Mouse (Mus musculus): ENCODE measurements around the gene Siah3. TPM values are rescaled to one million over a fixed set of nuclear protein-coding genes. Genes with fewer than 3 reads are reported as not detected.
"Not testable (repeated sequence)": the region's sequence is repeated elsewhere in the genome, so short reads cannot be mapped to it uniquely, and the experiment has no call there.

Siah3 gene
- total RNA-seq (2021), result not detected
- long read RNA-seq, experiment 1, result 0 reads
- long read RNA-seq, experiment 2, result 0 reads

DNA sequence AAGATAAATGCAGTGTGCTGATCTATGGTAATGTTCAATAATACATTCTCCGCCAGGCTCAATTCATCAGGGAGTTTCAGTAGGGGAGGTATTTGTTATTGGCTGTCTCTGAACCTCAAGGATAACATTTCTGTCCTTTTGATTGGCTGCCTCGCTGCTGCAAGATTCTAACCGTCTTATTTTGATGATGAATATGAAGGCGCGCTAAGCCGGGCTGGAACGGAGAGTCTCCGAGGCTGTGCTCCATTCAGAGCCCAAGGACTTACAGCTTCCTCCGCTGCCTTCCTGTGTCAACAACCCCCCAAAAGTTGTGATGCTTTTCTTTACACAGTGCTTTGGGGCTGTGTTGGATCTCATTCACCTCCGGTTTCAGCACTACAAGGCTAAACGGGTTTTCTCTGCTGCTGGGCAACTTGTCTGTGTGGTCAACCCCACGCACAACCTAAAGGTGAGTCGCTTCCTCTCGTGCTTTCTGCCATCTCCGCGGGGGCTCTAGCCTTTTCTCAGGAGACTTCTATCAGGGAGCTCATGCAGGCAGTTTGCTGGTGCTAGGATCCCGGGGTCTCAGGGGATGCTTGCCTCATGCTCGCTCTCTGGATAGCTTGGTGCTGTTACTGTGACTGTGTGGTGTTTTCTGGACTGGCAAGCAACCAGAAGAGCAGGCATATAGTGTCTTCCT is at the start of gene Siah3:
Siah3 (plus strand) TSS at position 240 of the 679 bp plus-strand sequence.
- no peak for DNase-seq (ENCODE audit: low spot score)

DNA sequence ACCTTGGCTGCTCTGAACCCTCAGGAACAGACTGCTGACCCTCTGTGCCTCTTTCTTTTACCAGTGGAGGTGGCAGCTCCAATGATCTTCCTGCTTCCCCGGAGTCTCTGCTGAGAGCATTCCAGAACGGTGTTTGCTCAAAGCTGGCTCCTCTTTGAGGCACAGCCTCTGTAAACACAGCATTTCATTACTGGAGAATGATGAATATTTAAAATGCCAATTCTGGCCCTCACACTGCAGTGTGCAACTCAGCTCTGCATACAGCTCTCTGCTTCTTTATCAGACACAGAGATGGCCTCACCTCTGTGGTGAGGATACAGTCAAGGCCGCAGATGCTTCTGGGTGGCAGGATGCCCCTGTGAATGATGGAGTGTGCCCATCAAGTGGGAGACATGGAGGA is 46.0 kb upstream of the Siah3 start:
- no peak for DNase-seq (ENCODE audit: low spot score)

- no peak for DNase-seq (ENCODE audit: low spot score)
These were observed 45.4 kb upstream of the Siah3 start for GRCm38 (mm10) chr14:75410392-75410791.

- no peak for DNase-seq (ENCODE audit: low spot score)
These were observed 37.1 kb upstream of the Siah3 start for GRCm38 (mm10) chr14:75418721-75419120.

DNA sequence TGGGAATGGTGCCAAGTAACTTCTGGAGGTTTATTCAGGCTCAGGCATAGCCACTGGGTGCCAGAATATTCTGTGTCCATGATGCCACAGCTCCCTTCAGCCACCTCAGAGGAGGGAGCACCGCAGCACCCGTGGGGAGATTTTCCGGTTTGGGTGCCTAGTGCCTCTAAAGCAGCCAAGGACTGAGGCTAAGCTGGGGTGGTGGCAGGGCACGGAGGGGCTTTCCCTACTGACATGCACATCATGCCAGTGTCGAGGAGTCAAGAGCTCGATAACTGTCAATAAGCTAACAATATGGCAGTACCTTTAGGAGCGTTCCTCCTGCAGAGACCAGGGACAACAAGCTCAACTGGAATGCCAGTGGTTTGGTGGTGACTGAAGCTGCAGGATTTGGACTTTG is 35.9 kb upstream of the Siah3 start:
- DNase-seq (ENCODE audit: low spot score), result no peak

DNA sequence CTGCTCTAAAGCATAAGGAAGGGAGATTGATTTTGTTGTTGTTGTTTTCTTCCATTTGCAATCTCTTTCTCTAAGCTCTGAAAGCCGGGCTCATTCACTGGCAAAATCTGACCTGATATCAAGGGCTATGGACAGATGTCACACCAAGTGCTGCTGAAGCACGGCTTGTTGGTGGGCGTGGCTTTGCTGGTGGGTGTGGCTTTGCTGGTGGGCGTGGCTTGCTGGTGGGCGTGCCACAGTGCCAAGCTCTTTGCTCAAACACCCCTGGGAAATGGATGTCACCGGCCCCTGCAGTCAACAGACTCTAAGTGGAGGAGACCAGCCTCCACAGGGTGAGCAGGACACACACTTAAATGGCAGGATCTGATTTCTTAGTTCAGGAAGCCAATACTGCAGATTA is 35.0 kb upstream of the Siah3 start:
- DNase-seq (ENCODE audit: low spot score), result no peak

DNA sequence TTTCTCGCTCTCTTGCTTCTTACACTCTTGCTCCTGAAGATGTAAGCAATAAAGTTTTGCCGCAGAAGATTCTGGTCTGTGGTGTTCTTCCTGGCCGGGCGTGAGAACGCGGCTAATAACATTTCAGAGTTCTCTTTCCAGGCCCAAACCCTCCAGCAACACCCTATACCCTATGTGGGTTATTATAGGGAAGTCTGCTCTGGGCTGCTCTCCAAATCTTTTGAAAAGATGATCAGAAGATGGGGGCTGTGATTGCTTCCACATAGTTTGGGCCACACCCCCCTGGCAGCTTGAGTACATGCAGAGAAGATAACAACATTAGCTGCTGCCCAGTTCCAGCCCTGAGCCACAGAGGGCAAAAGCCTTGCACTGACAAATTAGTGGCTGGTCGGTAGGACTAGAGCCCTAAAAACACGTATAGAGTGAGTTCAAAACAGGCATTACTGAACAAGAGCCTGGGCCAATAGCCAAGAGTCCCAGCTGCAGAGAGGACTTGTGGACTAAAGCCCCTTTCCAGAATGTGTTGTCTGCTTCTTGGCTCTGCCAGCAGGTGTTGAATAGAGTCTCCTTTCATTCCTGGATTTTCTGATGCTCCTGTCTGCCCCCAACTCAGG is 24.5 kb upstream of the Siah3 start:
- DNase-seq (ENCODE audit: low spot score), result no peak

DNA sequence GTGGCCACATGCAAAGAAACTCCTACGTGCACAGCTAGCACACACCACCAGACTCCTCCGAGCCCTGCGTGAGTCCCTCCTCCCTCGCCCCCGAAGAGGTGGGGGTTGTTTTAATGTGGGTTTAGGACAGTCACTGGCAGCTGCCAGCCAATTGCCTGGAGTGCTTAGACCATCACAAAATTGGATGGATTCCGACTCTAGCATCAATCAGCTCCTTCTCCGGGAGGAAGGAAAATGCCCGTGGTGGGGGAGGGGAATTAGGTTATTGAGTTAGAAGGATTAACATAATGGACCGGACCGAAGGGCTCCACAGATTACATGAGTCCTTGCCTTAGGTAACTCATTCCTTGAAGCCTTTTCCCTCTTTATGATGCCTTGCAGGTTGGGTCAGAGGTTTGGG is 22.9 kb upstream of the Siah3 start:
- DNase-seq (ENCODE audit: low spot score), result no peak

DNA sequence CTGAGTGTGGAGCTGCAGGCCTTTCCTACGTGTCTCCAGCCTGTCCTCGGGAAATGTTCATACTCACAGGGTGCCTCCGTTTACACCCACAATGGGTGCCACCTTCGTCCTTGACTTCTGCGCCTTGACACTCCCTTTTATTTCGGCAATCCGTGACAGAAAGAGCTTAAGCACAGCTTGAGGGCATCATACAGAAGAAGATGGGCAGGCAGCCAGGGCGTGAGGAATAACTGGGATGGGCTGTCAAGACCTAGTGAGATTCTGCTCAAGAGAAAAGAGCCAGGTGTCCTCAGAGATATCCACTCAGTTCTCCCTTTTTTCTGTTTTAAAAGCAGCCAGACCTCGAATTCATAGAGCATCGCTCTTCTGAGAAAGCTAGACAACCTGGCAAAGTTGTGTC is 21.2 kb upstream of the Siah3 start:
- DNase-seq (ENCODE audit: low spot score), result no peak

GRCm38 (mm10) chr14:75444486-75445105 is 11.2 kb upstream of the Siah3 start:
- no peak for DNase-seq (ENCODE audit: low spot score)

DNA sequence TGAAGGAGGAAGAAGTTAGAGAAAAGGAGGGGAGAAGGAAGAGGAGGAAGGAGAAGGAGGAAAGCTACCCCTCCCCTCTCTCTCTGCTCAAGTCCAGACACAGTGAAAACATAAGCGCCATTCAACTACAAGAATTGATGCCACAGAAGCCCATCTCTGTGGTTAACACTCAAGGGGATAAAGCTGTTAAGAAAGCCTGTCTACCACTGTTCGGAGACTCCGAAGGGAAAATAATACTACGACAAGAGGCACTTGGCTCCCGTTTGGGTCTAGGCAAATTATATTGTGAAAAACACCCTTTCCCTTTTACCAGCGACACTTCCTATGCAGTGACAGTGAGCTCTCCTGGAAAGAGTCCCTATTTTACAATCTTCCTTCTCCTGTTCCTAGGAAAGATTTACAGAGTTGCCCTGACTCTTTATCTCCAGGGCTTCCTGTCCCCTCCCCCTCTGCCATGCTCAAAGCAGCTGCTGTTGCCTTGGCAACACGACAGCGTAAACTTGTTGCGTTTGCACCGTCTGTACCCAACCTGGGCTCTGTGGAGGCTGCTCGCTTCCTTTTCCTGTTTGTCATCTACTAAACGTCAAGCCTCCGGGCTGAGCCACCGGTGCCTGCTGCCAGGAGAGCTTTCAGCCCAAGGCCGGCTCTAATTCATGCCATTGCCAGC is 10.4 kb upstream of the Siah3 start:
- peak; percentile 7 for DNase-seq (ENCODE audit: low spot score)

GRCm38 (mm10) chr14:75445948-75446281 is 9.9 kb upstream of the Siah3 start:
- DNase-seq (ENCODE audit: low spot score), result no peak

DNA sequence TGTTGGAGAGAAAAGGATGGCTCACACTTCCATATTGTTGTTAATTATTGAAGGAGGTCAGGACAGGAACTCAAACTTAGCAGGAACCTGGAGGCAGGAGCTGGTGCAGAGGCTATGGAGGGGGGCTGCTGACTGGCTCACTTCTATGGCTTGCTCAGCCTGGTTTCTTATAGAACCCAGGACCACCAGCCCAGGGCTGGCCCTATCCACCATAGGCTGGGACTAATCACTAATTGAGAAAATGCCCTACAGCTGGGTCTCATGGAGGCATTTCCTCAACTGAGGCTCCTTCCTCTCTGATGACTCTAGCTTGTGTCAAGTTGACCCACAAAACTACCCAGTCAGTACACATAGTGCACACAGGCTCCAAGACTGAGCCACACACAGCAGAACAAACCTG is 9.5 kb upstream of the Siah3 start:
- not testable (repeated sequence) for DNase-seq (ENCODE audit: low spot score)

- no peak for DNase-seq (ENCODE audit: low spot score)
These were observed 1.9 kb upstream of the Siah3 start for GRCm38 (mm10) chr14:75453906-75454305.

DNA sequence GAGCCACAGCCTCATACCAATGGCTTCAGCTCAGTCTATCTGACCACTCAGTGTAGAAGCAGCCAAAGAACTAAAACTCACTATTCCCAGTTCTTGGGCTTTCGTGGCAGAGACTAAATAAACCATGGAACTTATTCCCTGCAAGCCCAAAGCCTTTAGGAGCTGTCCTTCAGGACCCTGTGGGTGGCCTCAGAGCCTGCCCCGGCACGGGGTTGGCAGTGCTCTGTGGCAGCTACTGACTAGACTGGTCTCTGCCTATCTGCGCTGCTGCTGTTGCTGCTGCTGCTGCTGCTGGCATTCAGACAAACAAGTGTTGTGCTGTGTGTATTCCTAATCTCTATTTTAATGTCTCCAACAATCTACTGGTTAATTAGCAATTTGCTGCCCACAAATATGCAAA is 1.1 kb upstream of the Siah3 start:
- DNase-seq (ENCODE audit: low spot score), result no peak

DNA sequence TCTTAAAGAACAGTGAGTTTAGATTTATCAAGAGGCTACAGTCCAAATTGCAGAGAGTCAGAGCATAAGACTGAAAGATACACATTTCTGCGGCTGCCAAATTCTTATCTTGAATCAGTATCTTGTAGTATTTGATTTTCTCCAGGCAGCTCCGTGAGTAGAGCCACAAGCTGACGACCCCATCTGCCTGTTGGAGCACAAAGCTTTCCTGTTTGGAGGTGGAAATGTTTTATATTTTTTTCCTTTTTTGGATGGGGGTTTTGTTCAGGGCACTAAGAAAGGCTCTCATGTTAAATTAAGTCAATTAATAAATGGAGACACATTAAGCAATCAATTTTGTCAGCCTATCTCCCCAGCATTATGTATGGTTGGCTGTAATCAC is 430 bp upstream of the Siah3 start:
- no peak for DNase-seq (ENCODE audit: low spot score)

- DNase-seq (ENCODE audit: low spot score), result peak; percentile 14
These were observed 873 bp downstream of the Siah3 start for GRCm38 (mm10) chr14:75456489-75457220.

GRCm38 (mm10) chr14:75457221-75457600 is 1.4 kb downstream of the Siah3 start:
- DNase-seq (ENCODE audit: low spot score), result no peak

GRCm38 (mm10) chr14:75459431-75459830 is 3.6 kb downstream of the Siah3 start:
- no peak for DNase-seq (ENCODE audit: low spot score)

- no peak for DNase-seq (ENCODE audit: low spot score)
These were observed 4.2 kb downstream of the Siah3 start for GRCm38 (mm10) chr14:75459991-75460390.

DNA sequence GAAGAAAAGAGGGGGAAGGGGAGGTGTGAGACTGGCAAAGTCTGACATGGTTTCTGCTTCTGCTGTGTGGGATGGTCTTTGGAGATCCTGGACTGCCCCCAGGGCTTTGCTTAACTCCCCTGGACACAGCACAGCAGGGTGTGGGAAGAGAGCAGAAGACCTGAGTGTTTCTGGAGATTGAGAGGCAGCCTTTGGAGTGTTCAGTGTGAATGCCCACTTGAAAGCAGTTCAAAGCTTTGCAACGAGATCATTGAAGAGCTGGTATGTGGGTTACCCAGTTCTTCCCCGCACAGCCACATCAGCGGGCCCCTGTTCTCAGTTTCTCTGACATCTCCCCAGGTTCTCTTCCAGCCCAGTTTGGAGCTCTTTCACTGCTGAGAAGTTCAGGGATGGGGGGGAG is 4.7 kb downstream of the Siah3 start:
- DNase-seq (ENCODE audit: low spot score), result no peak

DNA sequence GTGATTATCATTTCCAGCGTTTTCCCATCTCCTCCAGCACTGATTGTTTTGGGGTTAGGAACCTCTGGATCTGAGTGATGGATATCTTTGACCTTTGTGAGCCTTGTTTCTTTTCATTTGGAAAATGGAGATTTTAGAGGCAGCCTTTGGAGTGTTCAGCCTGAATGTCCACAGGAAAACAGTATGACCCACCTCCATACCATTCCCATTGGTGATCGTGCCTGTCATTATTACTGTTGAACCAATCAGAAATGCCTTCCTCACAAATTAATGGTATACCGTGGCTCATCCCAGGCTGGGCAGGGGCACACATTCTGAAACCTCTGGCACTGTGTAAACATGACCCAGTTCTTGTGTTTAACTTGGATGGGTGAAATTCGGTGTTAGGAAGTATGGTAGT is 6.0 kb downstream of the Siah3 start:
- DNase-seq (ENCODE audit: low spot score), result no peak
